Mouse (Mus musculus) CD4-positive, CD25-positive, alpha-beta regulatory T cell, adult 2 months (primary cell): ENCODE measurements around the gene Rnf212b.
"Not testable (repeated sequence)": the region's sequence is repeated elsewhere in the genome, so short reads cannot be mapped to it uniquely, and the experiment has no call there.

Source experiments
- DNase-seq: peaks from one replicate; pipeline ENCODE4 v3.0.0-alpha.2; 2012; ENCODE audit warnings: low read depth, low spot score

Gene Rnf212b

GRCm38 (mm10) chr14:54813991-54814390 lies at the start of gene Rnf212b:
Rnf212b (plus strand) TSS chr14:54814141.
- DNase-seq = no peak

- not testable (repeated sequence) for DNase-seq
Measured at GRCm38 (mm10) chr14:54766937-54767336, 47.0 kb upstream of the Rnf212b start.

GRCm38 (mm10) chr14:54768314-54769067 lies 45.5 kb upstream of the Rnf212b start:
- no peak for DNase-seq

GRCm38 (mm10) chr14:54769068-54769425 lies 44.9 kb upstream of the Rnf212b start:
- DNase-seq = no peak

- DNase-seq = no peak
Measured at GRCm38 (mm10) chr14:54770373-54770772, 43.6 kb upstream of the Rnf212b start.

- DNase-seq = no peak
Measured at GRCm38 (mm10) chr14:54772333-54772856, 41.5 kb upstream of the Rnf212b start.

- DNase-seq = no peak
Measured at GRCm38 (mm10) chr14:54775534-54776041, 38.4 kb upstream of the Rnf212b start.

- DNase-seq = no peak
Measured at GRCm38 (mm10) chr14:54776768-54777167, 37.2 kb upstream of the Rnf212b start.

GRCm38 (mm10) chr14:54777893-54778292 lies 36.0 kb upstream of the Rnf212b start:
- DNase-seq = no peak

- DNase-seq = no peak
Measured at GRCm38 (mm10) chr14:54780084-54780483, 33.9 kb upstream of the Rnf212b start.

GRCm38 (mm10) chr14:54780836-54781609 lies 32.9 kb upstream of the Rnf212b start:
- peak; percentile 27 for DNase-seq

GRCm38 (mm10) chr14:54781610-54782365 lies 32.2 kb upstream of the Rnf212b start, which contains the start of gene Slc7a8:
Slc7a8 (minus strand) TSS chr14:54781946.
- peak; percentile 68 for DNase-seq

GRCm38 (mm10) chr14:54782971-54783370 lies 31.0 kb upstream of the Rnf212b start:
- no peak for DNase-seq

- DNase-seq = peak; percentile 79
Measured at GRCm38 (mm10) chr14:54785898-54786297, 28.0 kb upstream of the Rnf212b start.

- DNase-seq = no peak
Measured at GRCm38 (mm10) chr14:54786489-54786888, 27.5 kb upstream of the Rnf212b start.

GRCm38 (mm10) chr14:54787226-54787625 lies 26.7 kb upstream of the Rnf212b start:
- peak; percentile 45 for DNase-seq

GRCm38 (mm10) chr14:54788231-54788630 lies 25.7 kb upstream of the Rnf212b start:
- DNase-seq = no peak

- no peak for DNase-seq
Measured at GRCm38 (mm10) chr14:54792166-54792565, 21.8 kb upstream of the Rnf212b start.

GRCm38 (mm10) chr14:54793351-54793750 lies 20.6 kb upstream of the Rnf212b start:
- DNase-seq = no peak

- no peak for DNase-seq
Measured at GRCm38 (mm10) chr14:54793894-54794830, 19.8 kb upstream of the Rnf212b start.
